Mouse (Mus musculus): ENCODE measurements around the gene Dgkz.

Dgkz gene

GRCm38 (mm10) chr2:91975581-91976541, at the start of gene Dgkz:
TSS of gene Dgkz (minus strand) at chr2:91975864.
- no peak for DNase-seq (ENCODE audit: low spot score in 2 of 2)

- DNase-seq (ENCODE audit: low spot score in 2 of 2) = no peak
Measured at GRCm38 (mm10) chr2:92025202-92025601, 49.5 kb upstream of the Dgkz start.

GRCm38 (mm10) chr2:92024274-92024672, 48.6 kb upstream of the Dgkz start, which contains the start of gene Creb3l1:
TSS of gene Creb3l1 (minus strand) at chr2:92024502.
- DNase-seq (ENCODE audit: low spot score in 2 of 2) = peak in 1 of 2 experiments; percentile 31

- no peak for DNase-seq (ENCODE audit: low spot score in 2 of 2)
Measured at GRCm38 (mm10) chr2:92023362-92024273, 48.0 kb upstream of the Dgkz start.

GRCm38 (mm10) chr2:92020676-92021265, 45.1 kb upstream of the Dgkz start:
- no peak for DNase-seq (ENCODE audit: low spot score in 2 of 2)

DNA sequence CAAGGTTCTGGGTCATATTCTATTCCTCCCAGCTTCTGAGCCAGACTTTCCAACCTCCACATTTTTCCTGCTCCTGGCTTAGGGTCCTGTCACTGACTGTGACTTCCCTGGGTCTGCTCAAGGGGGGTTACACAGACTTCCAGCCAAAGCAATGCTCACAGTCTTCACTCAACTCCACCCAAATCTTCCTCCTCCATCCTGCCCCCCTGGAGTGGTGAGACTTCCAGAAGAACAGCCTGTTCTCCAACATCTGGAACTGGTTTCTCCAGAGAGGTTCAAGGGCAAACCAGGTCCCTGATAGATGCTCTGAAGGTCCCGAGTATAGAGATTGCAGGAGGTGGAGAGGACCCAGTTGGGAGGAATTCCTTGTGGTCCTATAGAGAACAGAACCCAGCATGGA, 41.8 kb upstream of the Dgkz start:
- DNase-seq (ENCODE audit: low spot score in 2 of 2) = no peak

- DNase-seq (ENCODE audit: low spot score in 2 of 2) = peak in 1 of 2 experiments; percentile 19
Measured at GRCm38 (mm10) chr2:92016981-92017380, 41.3 kb upstream of the Dgkz start.

GRCm38 (mm10) chr2:92014891-92015290, 39.2 kb upstream of the Dgkz start:
- no peak for DNase-seq (ENCODE audit: low spot score in 2 of 2)

- no peak for DNase-seq (ENCODE audit: low spot score in 2 of 2)
Measured at GRCm38 (mm10) chr2:92014248-92014647, 38.6 kb upstream of the Dgkz start.

DNA sequence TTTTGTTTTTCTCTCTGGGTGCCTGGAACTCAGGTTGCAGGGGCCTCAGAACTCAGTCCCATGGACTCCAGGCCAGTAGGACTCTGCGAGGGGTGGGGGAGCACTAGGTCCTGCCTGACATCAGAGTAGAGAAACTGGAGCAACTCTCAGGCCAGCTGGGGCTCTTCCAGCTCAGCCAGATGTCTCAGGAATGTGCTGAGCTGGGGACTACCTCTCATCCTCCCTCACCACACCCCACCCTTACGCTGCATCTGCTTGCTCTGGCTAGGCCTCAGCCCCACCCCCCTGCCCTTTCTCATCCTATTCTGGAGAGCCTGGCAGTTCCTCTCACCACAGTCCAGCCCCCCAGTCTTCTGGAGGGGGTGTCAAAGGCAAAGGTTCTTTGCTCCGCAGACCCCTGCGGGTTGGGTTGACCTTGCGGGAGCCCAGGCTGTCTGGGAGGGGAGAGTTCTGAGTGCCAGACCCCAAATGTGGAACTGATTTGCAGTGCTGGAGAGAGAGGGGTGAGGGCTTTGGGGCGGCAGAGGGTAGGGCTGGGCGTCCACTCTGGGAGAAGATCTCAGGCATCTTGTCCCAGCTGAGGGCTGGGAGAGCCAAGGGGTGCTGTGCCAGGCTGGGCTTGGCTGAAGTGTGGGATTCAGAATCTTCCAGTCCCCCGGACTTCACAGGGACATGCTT, 37.2 kb upstream of the Dgkz start:
- no peak for DNase-seq (ENCODE audit: low spot score in 2 of 2)

GRCm38 (mm10) chr2:92011424-92012353, 36.0 kb upstream of the Dgkz start:
- no peak for DNase-seq (ENCODE audit: low spot score in 2 of 2)

- peak in 1 of 2 experiments; percentile 43 for DNase-seq (ENCODE audit: low spot score in 2 of 2)
Measured at GRCm38 (mm10) chr2:92008623-92009404, 33.1 kb upstream of the Dgkz start.

- peak; percentile 94 to 97 for DNase-seq (ENCODE audit: low spot score in 2 of 2)
Measured at GRCm38 (mm10) chr2:92007933-92008622, 32.4 kb upstream of the Dgkz start.

DNA sequence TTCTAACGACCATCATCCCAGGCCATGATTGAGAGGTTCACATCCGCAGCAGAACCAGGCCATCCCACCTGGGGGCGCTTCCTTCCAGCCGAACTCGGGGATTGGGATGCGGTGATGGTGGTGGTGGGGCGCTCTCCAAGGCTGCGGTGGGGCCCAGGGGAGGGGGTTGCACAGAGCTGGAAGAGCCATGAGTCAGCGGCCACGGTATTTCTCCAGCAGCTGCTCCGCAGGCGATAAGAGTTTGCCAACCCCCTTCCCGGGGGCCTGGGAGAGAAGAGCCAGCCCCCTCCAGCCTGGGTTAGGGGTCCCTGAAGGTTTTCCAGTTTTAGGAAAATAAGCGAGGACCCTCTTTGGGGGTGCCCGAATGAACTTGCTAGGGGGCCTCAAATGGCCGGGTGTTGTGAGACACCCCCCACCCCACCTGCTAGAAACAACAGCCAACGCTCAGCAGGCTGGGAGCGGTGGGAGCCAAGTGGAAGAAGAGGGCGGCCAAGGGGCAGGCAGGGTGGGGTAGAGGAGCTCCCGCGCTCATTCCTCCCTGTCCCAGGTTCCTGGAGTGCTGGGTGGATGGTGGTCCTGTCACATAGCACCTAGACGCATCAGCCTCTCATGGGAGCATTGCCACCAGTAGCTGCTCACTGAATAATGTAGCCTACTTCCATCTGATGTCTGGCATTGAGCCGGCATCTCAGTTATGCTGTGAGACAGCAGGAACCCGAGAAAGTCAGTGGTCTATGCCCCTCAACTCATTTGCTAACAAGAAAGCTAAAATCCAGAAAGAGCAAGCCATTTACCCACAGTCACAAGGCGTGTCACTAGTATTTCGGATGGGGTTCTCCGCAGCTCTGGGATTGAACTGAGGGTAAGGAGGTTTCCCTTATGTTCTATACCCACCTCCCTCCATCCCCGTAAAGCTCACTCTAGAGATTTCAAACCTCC, 31.6 kb upstream of the Dgkz start:
- DNase-seq (ENCODE audit: low spot score in 2 of 2) = peak in 1 of 2 experiments; percentile 44

GRCm38 (mm10) chr2:92006491-92006890, 30.8 kb upstream of the Dgkz start:
- no peak for DNase-seq (ENCODE audit: low spot score in 2 of 2)

DNA sequence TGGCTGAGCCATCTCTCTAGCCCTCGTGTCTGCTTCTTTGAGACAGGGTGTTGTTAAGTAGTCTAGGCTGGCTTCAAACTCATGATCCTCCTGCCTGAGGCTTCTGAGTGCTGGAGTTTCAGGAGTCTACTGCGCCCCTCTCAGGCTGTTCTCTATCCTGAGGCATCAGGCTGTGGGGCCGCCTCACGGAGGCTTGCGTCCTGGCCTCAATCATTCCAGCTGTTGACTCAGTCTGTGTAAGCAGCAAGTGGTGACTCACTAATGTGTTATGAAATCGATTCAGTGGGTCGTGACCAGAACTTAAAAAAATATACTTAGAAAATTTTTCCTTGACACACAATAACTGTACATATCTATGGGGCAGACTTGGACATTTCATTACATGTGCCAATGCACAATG, 29.0 kb upstream of the Dgkz start:
- no peak for DNase-seq (ENCODE audit: low spot score in 2 of 2)

DNA sequence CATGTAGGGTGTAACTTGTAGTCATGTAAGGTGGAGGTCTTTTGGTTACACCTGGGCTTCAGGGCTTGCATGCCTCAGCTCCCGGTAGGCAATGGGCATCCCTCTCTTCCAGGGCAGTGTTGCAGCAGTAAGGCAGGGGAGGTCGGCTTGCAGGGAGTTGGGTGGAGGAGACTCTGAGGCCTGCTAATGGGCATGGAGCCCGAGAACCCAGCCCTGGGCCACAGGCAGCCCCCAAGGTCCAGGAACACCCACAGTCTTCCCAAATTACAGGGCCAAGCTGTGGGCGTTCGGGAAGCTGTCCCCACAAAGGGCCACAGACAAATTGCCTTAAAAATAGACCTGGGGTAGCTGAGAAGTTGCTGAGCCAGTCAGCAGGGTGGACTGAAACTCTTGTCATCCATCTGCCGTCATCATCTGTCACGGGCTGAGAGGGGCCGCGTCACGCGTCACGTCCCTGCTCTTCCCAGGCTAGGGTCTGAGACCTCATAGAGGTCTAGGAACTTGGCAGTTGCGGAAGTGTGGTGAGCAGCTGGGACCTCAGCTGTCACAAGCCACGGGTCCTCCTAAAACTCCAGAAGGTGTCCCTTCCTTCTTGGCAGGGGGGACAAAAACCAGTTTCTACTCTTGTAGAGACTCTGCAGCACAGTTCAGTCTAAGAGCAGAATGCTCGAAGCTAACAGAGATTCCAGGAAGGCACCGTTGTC, 22.4 kb upstream of the Dgkz start:
- no peak for DNase-seq (ENCODE audit: low spot score in 2 of 2)
